Mouse (Mus musculus) retina, embryonic 14.5 days (tissue): ENCODE data around the gene Tifab.
A peak's percentile ranks its signal among the peaks of the same experiment; 100 is the strongest.

Source experiments
- DNase-seq: peaks from one replicate; pipeline ENCODE4 v3.0.0-alpha.2; 2015; ENCODE audit warnings: low spot score

Gene Tifab

DNA sequence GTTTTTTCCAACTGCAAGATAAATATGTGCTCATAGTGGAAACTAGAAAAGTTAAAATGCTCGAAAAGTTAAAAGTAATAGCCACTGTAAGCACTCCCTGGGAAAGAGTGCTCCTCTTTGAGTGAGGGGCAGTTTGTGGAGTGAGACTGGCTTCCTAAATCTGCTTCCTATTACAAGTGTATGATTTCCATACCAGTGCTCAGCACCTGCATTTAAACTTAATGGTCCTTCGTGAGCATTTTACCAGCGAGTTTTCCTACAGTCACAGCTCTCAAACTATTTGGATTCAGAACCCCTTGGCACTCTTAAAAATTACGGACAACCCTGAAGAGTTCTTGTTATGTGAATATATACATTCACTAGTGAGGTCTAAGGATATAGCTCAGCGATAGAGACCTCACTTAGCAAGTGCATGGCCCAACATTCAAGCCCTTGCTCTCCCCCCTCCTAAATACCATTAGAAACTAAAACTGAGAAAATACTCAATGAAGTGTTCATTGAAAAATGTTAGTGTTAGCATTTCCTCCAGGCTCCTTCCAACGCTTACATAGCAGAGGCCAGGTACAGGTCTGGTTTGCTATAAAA, 39.4 kb downstream of the Tifab start:
- DNase-seq = no peak

DNA sequence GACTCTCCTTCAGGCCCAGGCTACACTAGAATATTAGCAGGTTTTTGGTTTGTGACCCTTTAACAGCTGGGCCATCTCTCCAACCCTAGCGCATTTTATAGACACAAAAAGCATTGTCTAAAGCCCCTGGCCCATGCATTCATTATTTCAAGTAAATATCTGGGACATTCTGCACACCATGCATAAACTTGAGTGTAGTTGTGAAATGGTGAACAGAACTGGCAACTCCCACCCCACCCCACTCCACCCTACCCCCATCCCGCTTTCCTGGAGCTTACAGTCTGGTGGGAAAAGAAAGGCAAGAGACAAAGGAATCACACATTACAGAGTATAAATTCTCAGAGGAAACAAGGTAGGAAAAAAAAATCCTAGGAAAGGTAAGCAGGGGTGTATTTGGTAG, 42.5 kb downstream of the Tifab start, which contains the start of gene H2afy:
Gene H2afy (minus strand): TSS at position 162 of the 400 bp plus-strand sequence.
- no peak for DNase-seq

DNA sequence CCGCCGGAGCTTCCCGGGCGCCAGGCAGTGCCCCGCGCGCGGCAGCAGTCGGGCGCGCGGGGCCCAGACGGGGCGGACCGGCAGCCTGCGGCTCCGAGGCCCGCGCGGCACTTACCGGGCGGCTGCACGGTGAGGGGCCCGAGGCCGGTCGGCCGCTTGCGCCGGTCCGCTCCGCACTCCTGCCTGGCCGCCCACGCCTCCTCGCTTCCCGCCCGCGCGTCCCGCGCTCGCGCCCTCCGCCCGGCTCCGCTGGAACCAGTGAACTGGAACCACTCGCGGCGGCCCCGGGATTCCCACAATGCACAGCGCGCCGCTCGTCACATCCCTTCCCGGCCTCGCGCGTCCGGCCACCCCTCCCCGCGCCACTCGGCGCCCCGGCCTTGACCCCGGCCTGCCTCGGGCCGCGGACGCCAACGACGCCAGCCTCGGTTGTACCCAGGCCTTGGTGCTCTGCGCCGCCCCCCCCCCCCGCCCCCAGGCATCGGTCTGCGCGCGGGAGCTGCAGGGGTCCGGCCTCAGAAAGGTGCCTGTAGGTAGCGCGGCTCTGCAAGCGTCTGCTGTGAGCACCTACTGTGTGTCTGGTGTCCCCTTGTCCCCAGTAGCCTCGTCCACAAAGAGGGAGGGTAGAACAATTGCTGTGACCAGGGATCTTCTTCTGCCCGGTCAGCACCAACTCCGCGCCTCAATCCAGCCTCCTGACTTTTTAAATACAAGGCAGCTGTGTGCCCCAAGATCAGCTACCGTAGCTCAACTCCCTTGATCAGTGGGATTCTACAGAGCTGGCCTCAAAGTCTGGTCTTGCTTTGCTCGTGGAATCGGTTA, 43.2 kb downstream of the Tifab start:
- peak; percentile 87 for DNase-seq

DNA sequence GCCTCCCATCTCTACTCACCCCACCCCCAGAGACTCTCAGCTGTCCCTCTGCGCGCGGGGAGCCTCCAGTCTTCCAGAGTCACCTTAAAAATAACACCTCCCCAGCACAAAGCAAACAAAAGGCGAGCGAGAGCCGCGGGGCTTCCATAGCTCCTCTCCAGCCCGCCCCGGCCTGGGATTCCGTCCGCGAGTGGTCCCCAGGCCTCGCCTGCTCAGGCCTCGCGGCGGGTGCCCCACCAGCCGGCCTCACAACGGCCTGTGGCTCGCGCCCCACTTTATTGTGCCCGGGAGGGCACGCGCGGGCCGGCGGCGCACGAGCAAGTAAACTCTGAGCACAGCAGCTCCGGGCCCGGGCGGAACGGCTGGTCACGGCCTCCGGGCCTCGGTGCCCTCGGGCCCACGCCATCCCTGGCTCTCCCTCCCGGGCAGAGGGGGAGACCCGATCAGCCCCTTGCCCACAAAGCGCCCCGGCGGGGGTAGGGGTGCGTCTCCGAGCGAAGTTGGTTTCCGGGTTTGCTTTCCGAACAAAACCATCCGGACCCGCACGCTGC, 44.0 kb downstream of the Tifab start:
- peak; percentile 54 for DNase-seq

DNA sequence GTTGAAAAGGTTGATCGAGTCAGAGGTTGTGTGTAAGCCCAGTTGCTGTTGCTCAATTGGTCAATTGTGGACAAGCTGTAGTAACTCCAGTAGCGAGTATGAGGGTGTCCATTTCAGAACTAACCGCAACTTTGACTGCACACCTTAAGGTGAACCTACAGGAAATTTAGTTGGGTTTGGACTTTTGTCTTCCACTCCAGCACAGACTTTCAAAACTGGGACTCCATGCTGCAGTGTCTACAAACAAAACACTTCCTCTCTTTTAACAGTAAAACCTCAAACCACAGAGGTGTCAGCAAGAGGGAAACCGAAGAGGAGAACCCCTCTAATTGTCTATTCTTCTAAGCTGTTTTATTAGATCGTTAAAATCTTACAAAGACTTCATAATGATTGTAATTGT, 44.7 kb downstream of the Tifab start:
- DNase-seq = no peak

DNA sequence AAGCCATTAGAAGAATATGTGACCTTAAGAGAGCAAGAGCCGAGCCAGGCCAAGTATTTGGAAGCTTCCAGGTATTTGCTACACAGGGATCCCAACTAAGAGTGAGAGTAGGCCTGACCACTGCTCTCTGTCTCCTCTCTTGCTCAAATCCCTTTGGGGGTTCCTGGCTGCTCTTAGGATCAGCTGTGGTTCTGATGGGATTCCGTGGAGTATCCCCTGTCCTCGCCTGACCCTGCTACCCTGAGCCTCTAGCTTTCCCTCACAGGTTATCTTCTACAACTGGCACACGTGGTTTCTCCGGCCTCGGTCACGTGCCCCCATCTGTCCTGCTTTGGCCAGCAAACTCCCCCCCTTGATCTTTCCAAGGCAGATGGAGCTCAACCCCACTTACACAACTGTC, 45.7 kb downstream of the Tifab start:
- no peak for DNase-seq

DNA sequence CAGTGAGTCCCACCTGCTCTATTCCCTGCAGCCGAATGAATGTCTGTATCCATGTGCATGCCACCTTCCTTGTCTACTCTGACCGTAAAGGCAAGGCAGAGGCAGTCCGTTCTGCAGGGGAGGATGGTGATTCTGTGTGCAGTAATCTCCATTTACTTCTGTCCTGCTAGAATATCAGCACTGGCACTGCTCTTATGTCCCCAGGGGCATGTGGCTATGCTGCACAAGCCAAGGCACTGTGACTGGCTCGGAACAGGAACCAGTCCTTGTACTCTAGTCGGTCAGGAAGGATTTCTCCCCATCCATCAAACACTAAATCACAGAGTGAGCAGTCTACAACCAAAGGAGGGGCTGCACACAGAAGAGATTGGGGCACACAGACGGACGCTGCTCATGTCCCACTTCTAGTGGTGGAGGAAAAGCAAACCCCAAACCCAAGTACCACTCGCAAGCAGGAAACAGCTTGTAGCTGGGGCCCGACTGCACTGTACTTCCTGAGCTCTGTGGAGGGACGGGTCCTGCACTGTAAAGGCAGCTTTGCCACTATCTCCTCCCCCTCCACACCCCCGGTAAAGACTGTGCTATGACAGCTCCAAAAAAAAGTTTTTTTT, 46.3 kb downstream of the Tifab start:
- no peak for DNase-seq

DNA sequence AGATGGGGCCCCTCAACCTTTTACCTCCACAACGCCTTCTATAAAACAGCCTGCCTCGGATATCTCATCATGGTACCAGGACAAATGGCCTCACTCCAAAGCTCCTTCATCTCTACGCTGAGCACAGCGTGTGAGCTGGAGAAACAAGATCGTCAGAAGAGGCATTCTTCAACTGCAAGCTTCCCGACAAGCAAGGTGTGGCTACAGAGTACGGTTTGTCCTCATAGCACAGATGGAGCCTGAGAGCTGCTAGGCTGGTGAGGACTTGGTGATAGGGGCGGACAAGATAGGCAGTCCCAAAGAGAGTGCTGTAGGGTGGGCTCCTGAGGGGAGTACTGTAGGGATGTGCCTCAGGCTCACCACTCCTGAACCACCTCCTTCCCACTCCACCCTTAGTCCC, 48.1 kb downstream of the Tifab start:
- no peak for DNase-seq

DNA sequence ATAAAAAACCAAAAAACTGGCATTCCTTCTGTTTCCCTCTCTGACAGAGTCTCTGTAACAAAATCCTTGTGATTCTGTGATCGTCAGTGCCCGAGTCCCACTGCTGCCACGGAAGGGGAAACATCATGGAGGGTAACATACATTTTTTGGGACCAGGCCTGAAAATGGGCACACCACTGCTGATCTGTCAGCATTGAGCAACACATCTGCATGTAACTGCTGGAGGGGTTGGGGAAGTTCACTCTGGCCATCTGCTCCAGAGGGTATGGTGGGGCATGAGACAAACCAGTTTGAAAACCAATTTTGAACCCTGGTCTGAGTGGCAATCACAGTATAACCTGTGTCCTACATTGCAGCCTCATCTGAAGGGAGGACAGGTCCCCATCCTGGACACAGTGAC, 49.1 kb downstream of the Tifab start:
- DNase-seq = no peak

DNA sequence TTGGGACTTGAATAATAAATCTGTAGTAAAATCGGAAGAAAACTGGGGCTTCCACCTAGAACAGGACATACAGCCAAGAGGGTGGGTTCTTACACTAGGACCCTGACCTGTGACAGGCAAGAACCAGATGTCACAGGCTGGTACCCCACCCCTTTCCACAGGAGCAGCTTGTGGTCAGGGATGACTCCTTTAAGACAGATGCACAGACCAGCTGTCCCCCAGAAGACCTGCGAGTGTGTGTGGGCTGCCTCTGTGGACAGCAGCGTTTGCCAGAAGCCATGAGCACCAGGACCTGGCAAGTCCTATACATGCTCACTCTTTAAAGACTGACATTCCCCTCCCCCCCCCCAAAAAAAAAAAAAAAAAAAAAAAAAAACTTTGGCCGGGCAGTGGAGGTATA, 49.7 kb downstream of the Tifab start:
- no peak for DNase-seq

DNA sequence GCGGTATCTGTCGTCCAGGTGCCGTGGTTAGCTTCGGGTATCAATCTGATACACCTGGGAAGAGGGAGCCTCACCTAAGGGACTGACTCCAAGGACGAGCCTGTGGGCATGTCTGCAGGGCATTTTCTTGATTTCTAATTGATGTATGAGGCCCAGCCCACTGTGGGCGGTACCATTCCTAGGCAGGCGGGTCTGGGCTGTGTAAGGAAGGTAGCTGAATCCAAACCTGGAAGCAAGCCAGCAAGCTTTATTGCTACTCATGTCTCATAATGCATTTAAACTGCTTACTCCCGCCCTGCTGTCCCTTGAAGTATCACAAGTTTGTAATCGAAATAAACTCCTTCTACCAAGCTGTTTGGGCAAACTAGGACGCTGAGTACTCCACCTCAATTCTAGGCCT, 53.1 kb downstream of the Tifab start:
- DNase-seq = no peak
